Mouse (Mus musculus): ENCODE measurements at regions not wholly inside any gene's neighbourhood (a gene's known extent, or its start where the extent isn't known, plus 50 kb on each side); places are given as distances from the start of the nearest gene placed in this dataset.
A peak's percentile ranks its signal among the peaks of the same experiment; 100 is the strongest.

- no peak overlapping the region for H3K4me3 ChIP-seq
- no peak overlapping the region for H3K4me2 ChIP-seq (replicated peaks)
- H3K4me1 ChIP-seq: no peaks in the 10 kb centered on the region
- H3K27ac ChIP-seq (replicated peaks): no peak overlapping the region; the same call in 1 of the 2 replicates
- ATAC-seq (replicated peaks): no peak
- H3K36me3 ChIP-seq: no peaks in the 10 kb centered on the region
- H3K9ac ChIP-seq (replicated peaks): no peak overlapping the region
- WGBS: 86% methylated on average over 12 of the region's 12 CpGs
- H3K9me3 ChIP-seq: no peaks in the 10 kb centered on the region
- no peaks in the 10 kb centered on the region for H3K27me3 ChIP-seq
Measured at GRCm38 (mm10) chr1:71881851-71882250, 228.9 kb upstream of the Fn1 start.

DNA sequence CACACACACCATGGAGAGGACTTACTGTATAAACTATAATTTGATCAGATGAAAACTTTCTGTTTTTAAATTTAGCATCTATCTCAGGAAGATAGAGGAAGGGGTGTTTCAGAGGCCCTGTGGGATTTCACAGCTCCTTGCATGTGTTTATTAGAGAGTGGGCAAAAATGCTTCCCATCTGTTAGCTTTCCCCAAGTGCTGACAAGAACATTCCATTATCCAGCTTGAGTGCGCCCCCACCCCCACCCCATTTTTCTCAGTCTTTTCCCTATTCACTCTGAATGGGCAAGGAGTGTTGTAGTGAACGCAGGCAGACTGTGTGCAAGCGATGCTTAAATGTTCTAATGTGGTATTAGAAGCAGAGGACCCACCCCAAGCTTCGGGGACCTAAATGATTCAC is 228.2 kb upstream of the Fn1 start:
- WGBS: 79% methylated on average over 4 of the region's 4 CpGs
- Histone ChIP-seq H3K9ac (replicated peaks) (no peak overlapping the region), H3K36me3 (no peaks in the 10 kb centered on the region), H3K4me1 (no peaks in the 10 kb centered on the region), H3K4me3 (no peak overlapping the region), H3K27ac (replicated peaks) (no peak overlapping the region; the same call in 1 of the 2 replicates), H3K4me2 (replicated peaks) (no peak overlapping the region), H3K27me3 (no peaks in the 10 kb centered on the region), H3K9me3 (no peaks in the 10 kb centered on the region)
- peak; percentile 71 for ATAC-seq (replicated peaks)

DNA sequence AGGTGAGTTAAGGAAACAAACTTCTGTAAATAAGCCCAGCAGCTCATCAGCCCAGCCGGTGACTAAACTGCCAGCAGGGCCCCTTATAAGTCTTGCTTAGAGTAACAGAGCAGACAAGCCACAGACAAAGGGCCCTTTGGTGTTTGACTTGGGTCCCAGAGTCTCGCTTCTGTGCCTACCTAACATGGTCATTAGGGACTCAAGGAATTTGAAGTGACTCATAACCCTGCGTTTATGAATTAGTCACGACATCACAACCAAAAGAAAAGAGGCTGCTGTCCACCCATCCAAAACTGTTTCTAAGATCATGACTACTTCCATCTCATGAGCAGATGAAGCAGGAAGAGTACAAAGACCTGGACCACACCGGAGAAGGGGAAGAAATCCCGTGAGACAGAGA is 227.5 kb upstream of the Fn1 start:
- Histone ChIP-seq H3K27me3 (no peaks in the 10 kb centered on the region), H3K4me1 (no peaks in the 10 kb centered on the region), H3K9ac (replicated peaks) (no peak overlapping the region), H3K27ac (replicated peaks) (no peak overlapping the region; the same call in 1 of the 2 replicates), H3K36me3 (no peaks in the 10 kb centered on the region), H3K9me3 (no peaks in the 10 kb centered on the region), H3K4me3 (no peak overlapping the region), H3K4me2 (replicated peaks) (no peak overlapping the region)
- WGBS: 64% methylated on average over 6 of the region's 6 CpGs
- ATAC-seq (replicated peaks): no peak

- no peaks in the 10 kb centered on the region for H3K36me3 ChIP-seq
- no peaks in the 10 kb centered on the region for H3K9me3 ChIP-seq
- H3K9ac ChIP-seq (replicated peaks): no peak overlapping the region
- H3K4me2 ChIP-seq (replicated peaks): no peak overlapping the region
- no peaks in the 10 kb centered on the region for H3K4me1 ChIP-seq
- H3K27ac ChIP-seq (replicated peaks): no peak overlapping the region
- no peaks in the 10 kb centered on the region for H3K27me3 ChIP-seq
- no peak overlapping the region for H3K4me3 ChIP-seq
- no peak for ATAC-seq (replicated peaks)
- WGBS: 78% methylated on average over 9 of the region's 9 CpGs
Measured at GRCm38 (mm10) chr1:71876712-71877401, 223.9 kb upstream of the Fn1 start.

DNA sequence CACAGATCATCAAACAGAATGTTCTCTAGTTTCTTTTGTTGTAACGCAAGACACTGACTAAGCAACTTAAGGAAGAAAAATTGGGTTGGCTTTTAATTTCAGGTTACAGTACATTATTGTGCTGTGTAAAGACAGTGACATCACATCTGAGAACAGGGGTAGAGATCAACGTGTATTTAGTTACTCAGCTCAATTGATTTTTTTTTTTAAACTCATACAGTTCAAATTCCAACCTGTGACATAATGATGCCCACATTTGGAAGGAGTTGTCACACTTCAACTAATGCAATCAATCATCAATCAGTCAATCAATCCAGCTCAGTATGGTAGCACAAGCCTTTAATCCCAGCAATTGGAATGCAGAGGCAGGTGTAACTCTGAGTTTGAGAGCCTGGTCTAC is 221.0 kb upstream of the Fn1 start:
- Histone ChIP-seq H3K9ac (replicated peaks) (no peak overlapping the region), H3K9me3 (no peaks in the 10 kb centered on the region), H3K4me2 (replicated peaks) (no peak overlapping the region), H3K27me3 (no peaks in the 10 kb centered on the region), H3K4me3 (no peak overlapping the region), H3K4me1 (no peaks in the 10 kb centered on the region), H3K27ac (replicated peaks) (no peak overlapping the region), H3K36me3 (no peaks in the 10 kb centered on the region)
- WGBS: 80% methylated on average over 2 of the region's 2 CpGs
- ATAC-seq (replicated peaks): no peak

GRCm38 (mm10) chr1:71865670-71866069 is 212.7 kb upstream of the Fn1 start:
- Histone ChIP-seq H3K4me2 (replicated peaks) (no peak overlapping the region), H3K4me3 (no peak overlapping the region), H3K27me3 (no peaks in the 10 kb centered on the region), H3K9ac (replicated peaks) (no peak overlapping the region), H3K36me3 (no peaks in the 10 kb centered on the region), H3K4me1 (no peaks in the 10 kb centered on the region), H3K27ac (replicated peaks) (no peak overlapping the region), H3K9me3 (no peaks in the 10 kb centered on the region)
- WGBS: 82% methylated on average over 4 of the region's 4 CpGs
- no peak for ATAC-seq (replicated peaks)

DNA sequence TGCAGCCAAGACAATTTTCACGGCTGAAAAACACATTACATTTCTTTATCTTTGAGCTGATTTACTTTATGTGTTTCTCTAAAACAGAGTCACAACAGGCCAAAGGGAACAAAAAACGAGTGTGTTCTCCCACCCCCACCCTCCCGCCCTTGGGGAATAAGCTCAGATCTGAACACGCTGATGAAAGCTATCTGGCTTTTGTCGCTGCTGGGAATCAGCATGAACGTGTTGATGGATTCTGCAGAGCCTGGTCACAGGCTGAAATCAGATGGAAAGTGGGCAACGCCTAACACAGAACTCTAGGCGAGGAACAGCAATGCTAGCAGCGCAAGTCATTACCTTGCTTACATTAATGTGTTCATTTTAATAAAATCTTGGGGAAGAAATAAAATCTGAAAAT is 211.7 kb upstream of the Fn1 start:
- H3K27ac ChIP-seq (replicated peaks): no peak overlapping the region
- H3K4me3 ChIP-seq: no peak overlapping the region
- H3K27me3 ChIP-seq: no peaks in the 10 kb centered on the region
- no peaks in the 10 kb centered on the region for H3K9me3 ChIP-seq
- no peak overlapping the region for H3K9ac ChIP-seq (replicated peaks)
- no peak for ATAC-seq (replicated peaks)
- H3K36me3 ChIP-seq: no peaks in the 10 kb centered on the region
- WGBS: 70% methylated on average over 9 of the region's 9 CpGs
- H3K4me1 ChIP-seq: no peaks in the 10 kb centered on the region
- H3K4me2 ChIP-seq (replicated peaks): no peak overlapping the region

DNA sequence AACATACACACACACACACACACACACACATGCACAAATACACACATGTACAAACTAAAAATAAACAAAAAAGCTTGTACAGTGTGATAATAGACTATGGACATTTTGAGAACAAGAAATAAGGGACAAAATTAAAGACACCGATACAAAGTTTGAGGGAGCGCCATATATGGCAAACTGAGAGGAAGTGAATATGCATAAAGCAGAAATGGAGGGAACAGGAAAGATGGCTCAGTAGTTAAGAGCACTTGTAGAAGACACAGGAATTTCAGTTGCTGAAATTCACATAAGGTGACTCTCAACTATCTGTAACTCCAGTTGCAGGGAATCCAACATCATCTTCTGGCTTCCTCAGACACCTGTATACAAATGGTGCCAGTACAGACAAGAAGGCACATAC is 200.2 kb upstream of the Fn1 start:
- H3K4me3 ChIP-seq: no peak overlapping the region
- no peak overlapping the region for H3K9ac ChIP-seq (replicated peaks)
- H3K36me3 ChIP-seq: no peaks in the 10 kb centered on the region
- no peaks in the 10 kb centered on the region for H3K27me3 ChIP-seq
- WGBS: 95% methylated on average over 2 of the region's 2 CpGs
- H3K4me2 ChIP-seq (replicated peaks): no peak overlapping the region
- ATAC-seq (replicated peaks): no peak
- no peaks in the 10 kb centered on the region for H3K9me3 ChIP-seq
- H3K27ac ChIP-seq (replicated peaks): no peak overlapping the region
- H3K4me1 ChIP-seq: no peaks in the 10 kb centered on the region

DNA sequence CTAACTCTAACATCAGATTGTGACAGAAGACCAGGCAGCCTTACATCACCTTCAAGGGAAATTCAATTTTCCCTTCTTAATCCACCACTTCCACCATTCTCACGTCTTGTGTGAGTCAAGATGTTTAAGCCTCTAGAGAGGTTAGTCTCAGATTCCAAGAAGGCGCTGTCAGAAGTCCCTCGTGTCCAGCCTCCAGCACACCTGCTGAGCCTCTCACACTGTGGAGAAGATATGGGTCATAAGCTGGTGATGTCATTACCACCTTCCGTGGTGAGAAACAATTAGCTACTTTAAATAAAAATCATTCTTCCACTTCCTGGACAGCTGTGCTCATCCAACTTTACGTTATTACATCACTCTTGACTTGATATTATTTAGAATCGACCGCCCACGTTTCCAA is 198.3 kb upstream of the Fn1 start:
- WGBS: 85% methylated on average over 8 of the region's 8 CpGs
- no peaks in the 10 kb centered on the region for H3K9me3 ChIP-seq

DNA sequence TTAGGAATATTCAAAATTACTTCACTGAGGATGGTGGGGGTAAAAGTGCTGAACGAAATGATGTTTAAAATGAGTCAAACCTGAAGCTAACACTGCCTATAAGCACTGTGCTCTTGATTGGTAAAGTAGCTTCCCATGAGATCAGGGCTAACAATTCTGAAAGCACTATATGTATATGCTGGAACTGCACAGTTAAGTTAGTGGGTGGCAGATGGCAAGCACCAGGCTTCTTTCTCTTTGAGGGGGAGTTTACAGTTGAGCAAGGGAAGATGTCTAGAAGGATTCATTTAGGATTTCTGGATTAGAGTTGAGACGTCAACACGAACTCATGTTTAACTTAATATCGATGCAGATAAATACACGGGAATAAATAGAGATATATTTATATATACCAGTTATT is 195.7 kb upstream of the Fn1 start:
- 90% methylated on average over 5 of the region's 5 CpGs for WGBS
- Histone ChIP-seq H3K4me3 (no peak overlapping the region), H3K9me3 (no peaks in the 10 kb centered on the region), H3K4me2 (replicated peaks) (no peak overlapping the region), H3K36me3 (no peaks in the 10 kb centered on the region), H3K9ac (replicated peaks) (no peak overlapping the region), H3K27me3 (no peaks in the 10 kb centered on the region), H3K27ac (replicated peaks) (no peak overlapping the region), H3K4me1 (no peaks in the 10 kb centered on the region)
- ATAC-seq (replicated peaks): no peak

More for the DNA sequence above, 198.3 kb upstream of the Fn1 start:
- Histone ChIP-seq H3K4me2 (replicated peaks) (no peak overlapping the region), H3K27me3 (no peaks in the 10 kb centered on the region), H3K36me3 (no peaks in the 10 kb centered on the region), H3K27ac (replicated peaks) (no peak overlapping the region), H3K4me1 (no peaks in the 10 kb centered on the region), H3K9ac (replicated peaks) (no peak overlapping the region), H3K4me3 (no peak overlapping the region)
- ATAC-seq (replicated peaks): no peak

- Histone ChIP-seq H3K27me3 (no peaks in the 10 kb centered on the region), H3K4me3 (no peak overlapping the region), H3K36me3 (no peaks in the 10 kb centered on the region), H3K9me3 (no peaks in the 10 kb centered on the region), H3K9ac (replicated peaks) (no peak overlapping the region), H3K27ac (replicated peaks) (no peak overlapping the region), H3K4me1 (no peaks in the 10 kb centered on the region), H3K4me2 (replicated peaks) (no peak overlapping the region)
- 74% methylated on average over 16 of the region's 16 CpGs for WGBS
- no peak for ATAC-seq (replicated peaks)
Measured at GRCm38 (mm10) chr1:71844938-71845685, 192.1 kb upstream of the Fn1 start.

DNA sequence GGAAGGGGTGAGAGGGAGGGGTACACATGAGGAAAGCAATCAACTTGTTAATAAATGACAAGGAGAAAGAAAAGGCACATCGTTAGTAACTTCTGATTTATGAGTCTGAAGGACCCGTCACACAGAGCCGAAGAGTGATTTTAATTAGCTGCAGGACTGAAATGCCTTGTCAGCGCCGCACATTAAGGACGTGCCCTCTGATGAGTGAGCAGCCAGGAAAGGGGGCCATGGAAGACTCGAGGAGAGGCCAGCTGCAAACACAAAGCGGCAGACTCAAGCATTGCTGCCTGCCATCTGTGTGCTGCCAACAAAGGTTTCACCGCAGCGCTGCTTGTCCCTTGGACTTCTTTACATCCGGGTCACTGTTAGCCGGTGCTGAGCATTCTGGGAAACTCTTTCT is 184.8 kb upstream of the Fn1 start:
- peak overlapping the region; percentile 22 for H3K4me3 ChIP-seq
- H3K27ac ChIP-seq (replicated peaks): peak overlapping the region; percentile 8; the same call in 1 of the 2 replicates
- peak overlapping the region; percentile 43 for H3K4me2 ChIP-seq (replicated peaks)
- peaks cover 6% of the 10 kb centered on the region for H3K4me1 ChIP-seq
- no peaks in the 10 kb centered on the region for H3K27me3 ChIP-seq
- ATAC-seq (replicated peaks): peak; percentile 87
- H3K9me3 ChIP-seq: no peaks in the 10 kb centered on the region
- H3K9ac ChIP-seq (replicated peaks): no peak overlapping the region; the same call in 1 of the 2 replicates
- no peaks in the 10 kb centered on the region for H3K36me3 ChIP-seq
- WGBS: 20% methylated on average over 12 of the region's 12 CpGs

Measured in forebrain, embryonic 15.5 days (tissue).